ENCODE assay signal across 10 mouse cellular contexts in genomic region chr13:79027877-79028760, GRCm38 (mm10).
DNase-seq lines count a peak whose midpoint lies in the region.
"Had no signal": no experiment of that assay in that cellular context is flagged by ENCODE, and none has a peak within 500 bp of the region (broad histone marks: within the 10 kb centered on the region; RNA-seq: fewer than 3 reads in every experiment).

No protein-coding gene starts in this region.

- no peaks in the 10 kb centered on the region for H3K27me3 ChIP-seq in forebrain, embryonic 10.5 days (ENCODE audit: poor library complexity, severe bottlenecking)
- H3K27me3 ChIP-seq: CH12.LX; limb, embryonic 15.5 days had no signal

- DNase-seq in cerebellum, adult 18-20 months, result peak; percentile 4 to 8
- no peak for DNase-seq in cerebellum, adult 11-12 months
- peak; percentile 52 for DNase-seq in testis, postnatal 10 days (ENCODE audit: low spot score)
- DNase-seq in testis, postnatal 14 days (ENCODE audit: low spot score), result no peak
- peak; percentile 33 for DNase-seq in forebrain, embryonic 10.5 days (ENCODE audit: extremely low spot score, low spot score)
- peak; percentile 37 for DNase-seq in kidney, postnatal 14 days
- DNase-seq in lung, postnatal 4 days, result peak; percentile 19 to 34
- DNase-seq in thymus, postnatal 0 days (ENCODE audit: low spot score), result no peak

- peak overlapping the region; percentile 36; the same call in 1 of the 2 replicates for H3K27ac ChIP-seq in forebrain, embryonic 10.5 days
- H3K27ac ChIP-seq: limb, embryonic 15.5 days had no signal

- 50% methylated on average over 4 of the region's 4 CpGs for whole genome bisulfite sequencing in forebrain, embryonic 10.5 days

- no peaks in the 10 kb centered on the region for H3K36me3 ChIP-seq in forebrain, embryonic 10.5 days (replicated peaks)
- H3K36me3 ChIP-seq: limb, embryonic 15.5 days had no signal

- H3K4me3 ChIP-seq in forebrain, embryonic 10.5 days, result no peak overlapping the region
- H3K4me3 ChIP-seq: limb, embryonic 15.5 days had no signal

- H3K4me1 ChIP-seq in forebrain, embryonic 10.5 days, result peaks cover 49% of the 10 kb centered on the region
- H3K4me1 ChIP-seq: limb, embryonic 15.5 days had no signal

- no peaks in the 10 kb centered on the region for H3K9me3 ChIP-seq in forebrain, embryonic 10.5 days
- H3K9me3 ChIP-seq: limb, embryonic 15.5 days had no signal

Comparison
In these comparisons a context has a peak if more than half of its experiments do, and no peak if none do; other contexts are left out.
1. DNase-seq: peak in cerebellum, adult 18-20 months (2 of 2), testis, postnatal 10 days (single experiment), forebrain, embryonic 10.5 days (single experiment), kidney, postnatal 14 days (single experiment) and lung, postnatal 4 days (2 of 2); none in cerebellum, adult 11-12 months (single experiment), testis, postnatal 14 days (single experiment) and thymus, postnatal 0 days (single experiment).